Mouse (Mus musculus): ENCODE measurements at regions not wholly inside any gene's neighbourhood (a gene's known extent, or its start where the extent isn't known, plus 50 kb on each side); places are given as distances from the start of the nearest gene placed in this dataset.

- Histone ChIP-seq H3K9ac (replicated peaks; ENCODE audit: low read depth, low read length) (no peak overlapping the region), H3K27ac (ENCODE audit: low read depth, low read length) (no peak overlapping the region), H3K4me2 (ENCODE audit: low read depth, low read length) (no peak overlapping the region), H3K4me1 (ENCODE audit: control insufficient read depth, insufficient read depth, low read length) (no peaks in the 10 kb centered on the region), H3K4me3 (ENCODE audit: low read depth, low read length) (no peak overlapping the region), H3K36me3 (ENCODE audit: control insufficient read depth, insufficient read depth, low read length) (no peaks in the 10 kb centered on the region), H3K27me3 (ENCODE audit: control insufficient read depth, insufficient read depth, low read length) (no peaks in the 10 kb centered on the region), H3K9me3 (ENCODE audit: control insufficient read depth, low read length) (no peaks in the 10 kb centered on the region)
- ATAC-seq (ENCODE audit: low read depth) = no peak
- 93% methylated on average over 1 of the region's 1 CpGs for WGBS
Measured at GRCm38 (mm10) chr9:79140970-79141369, 525.6 kb downstream of the Cd109 start.

- Histone ChIP-seq H3K9ac (replicated peaks; ENCODE audit: low read depth, low read length) (no peak overlapping the region), H3K9me3 (ENCODE audit: control insufficient read depth, low read length) (no peaks in the 10 kb centered on the region), H3K4me1 (ENCODE audit: control insufficient read depth, insufficient read depth, low read length) (no peaks in the 10 kb centered on the region), H3K4me2 (ENCODE audit: low read depth, low read length) (no peak overlapping the region), H3K36me3 (ENCODE audit: control insufficient read depth, insufficient read depth, low read length) (no peaks in the 10 kb centered on the region), H3K4me3 (ENCODE audit: low read depth, low read length) (no peak overlapping the region), H3K27ac (ENCODE audit: low read depth, low read length) (no peak overlapping the region), H3K27me3 (ENCODE audit: control insufficient read depth, insufficient read depth, low read length) (no peaks in the 10 kb centered on the region)
- no peak for ATAC-seq (ENCODE audit: low read depth)
- 85% methylated on average over 3 of the region's 3 CpGs for WGBS
Measured at GRCm38 (mm10) chr9:79146004-79146403, 530.7 kb downstream of the Cd109 start.

- no peaks in the 10 kb centered on the region for H3K9me3 ChIP-seq (ENCODE audit: control insufficient read depth, low read length)
- 61% methylated on average over 2 of the region's 2 CpGs for WGBS
- H3K36me3 ChIP-seq (ENCODE audit: control insufficient read depth, insufficient read depth, low read length) = no peaks in the 10 kb centered on the region
- H3K4me3 ChIP-seq (ENCODE audit: low read depth, low read length) = no peak overlapping the region
- no peak for ATAC-seq (ENCODE audit: low read depth)
- no peak overlapping the region for H3K27ac ChIP-seq (ENCODE audit: low read depth, low read length)
- no peaks in the 10 kb centered on the region for H3K4me1 ChIP-seq (ENCODE audit: control insufficient read depth, insufficient read depth, low read length)
- no peak overlapping the region for H3K9ac ChIP-seq (replicated peaks; ENCODE audit: low read depth, low read length)
- H3K27me3 ChIP-seq (ENCODE audit: control insufficient read depth, insufficient read depth, low read length) = no peaks in the 10 kb centered on the region
- no peak overlapping the region for H3K4me2 ChIP-seq (ENCODE audit: low read depth, low read length)
Measured at GRCm38 (mm10) chr9:79165596-79165995, 550.2 kb downstream of the Cd109 start.

- Histone ChIP-seq H3K9ac (replicated peaks; ENCODE audit: low read depth, low read length) (no peak overlapping the region), H3K4me3 (ENCODE audit: low read depth, low read length) (no peak overlapping the region), H3K36me3 (ENCODE audit: control insufficient read depth, insufficient read depth, low read length) (no peaks in the 10 kb centered on the region), H3K4me2 (ENCODE audit: low read depth, low read length) (no peak overlapping the region), H3K27me3 (ENCODE audit: control insufficient read depth, insufficient read depth, low read length) (no peaks in the 10 kb centered on the region), H3K27ac (ENCODE audit: low read depth, low read length) (no peak overlapping the region), H3K4me1 (ENCODE audit: control insufficient read depth, insufficient read depth, low read length) (no peaks in the 10 kb centered on the region), H3K9me3 (ENCODE audit: control insufficient read depth, low read length) (no peaks in the 10 kb centered on the region)
- no peak for ATAC-seq (ENCODE audit: low read depth)
Measured at GRCm38 (mm10) chr9:79173036-79173435, 545.6 kb downstream of the Col12a1 start.

- no peak overlapping the region for H3K27ac ChIP-seq (ENCODE audit: low read depth, low read length)
- H3K4me2 ChIP-seq (ENCODE audit: low read depth, low read length) = no peak overlapping the region
- H3K27me3 ChIP-seq (ENCODE audit: control insufficient read depth, insufficient read depth, low read length) = no peaks in the 10 kb centered on the region
- H3K4me3 ChIP-seq (ENCODE audit: low read depth, low read length) = no peak overlapping the region
- no peaks in the 10 kb centered on the region for H3K4me1 ChIP-seq (ENCODE audit: control insufficient read depth, insufficient read depth, low read length)
- H3K36me3 ChIP-seq (ENCODE audit: control insufficient read depth, insufficient read depth, low read length) = no peaks in the 10 kb centered on the region
- H3K9me3 ChIP-seq (ENCODE audit: control insufficient read depth, low read length) = no peaks in the 10 kb centered on the region
- 77% methylated on average over 2 of the region's 2 CpGs for WGBS
- H3K9ac ChIP-seq (replicated peaks; ENCODE audit: low read depth, low read length) = no peak overlapping the region
- no peak for ATAC-seq (ENCODE audit: low read depth)
Measured at GRCm38 (mm10) chr9:79179954-79180353, 538.7 kb downstream of the Col12a1 start.

- Histone ChIP-seq H3K4me1 (ENCODE audit: control insufficient read depth, insufficient read depth, low read length) (no peaks in the 10 kb centered on the region), H3K27me3 (ENCODE audit: control insufficient read depth, insufficient read depth, low read length) (no peaks in the 10 kb centered on the region), H3K27ac (ENCODE audit: low read depth, low read length) (no peak overlapping the region), H3K4me3 (ENCODE audit: low read depth, low read length) (no peak overlapping the region), H3K9me3 (ENCODE audit: control insufficient read depth, low read length) (no peaks in the 10 kb centered on the region), H3K4me2 (ENCODE audit: low read depth, low read length) (no peak overlapping the region), H3K36me3 (ENCODE audit: control insufficient read depth, insufficient read depth, low read length) (no peaks in the 10 kb centered on the region), H3K9ac (replicated peaks; ENCODE audit: low read depth, low read length) (no peak overlapping the region)
- WGBS = 93% methylated on average over 2 of the region's 2 CpGs
- no peak for ATAC-seq (ENCODE audit: low read depth)
Measured at GRCm38 (mm10) chr9:79195420-79195819, 523.2 kb downstream of the Col12a1 start.

GRCm38 (mm10) chr9:79201755-79202154 lies 516.9 kb downstream of the Col12a1 start:
- no peak overlapping the region for H3K9ac ChIP-seq (replicated peaks; ENCODE audit: low read depth, low read length)
- no peaks in the 10 kb centered on the region for H3K27me3 ChIP-seq (ENCODE audit: control insufficient read depth, insufficient read depth, low read length)
- no peak overlapping the region for H3K27ac ChIP-seq (ENCODE audit: low read depth, low read length)
- no peaks in the 10 kb centered on the region for H3K36me3 ChIP-seq (ENCODE audit: control insufficient read depth, insufficient read depth, low read length)
- no peaks in the 10 kb centered on the region for H3K9me3 ChIP-seq (ENCODE audit: control insufficient read depth, low read length)
- WGBS = 83% methylated on average over 3 of the region's 3 CpGs
- no peaks in the 10 kb centered on the region for H3K4me1 ChIP-seq (ENCODE audit: control insufficient read depth, insufficient read depth, low read length)
- H3K4me2 ChIP-seq (ENCODE audit: low read depth, low read length) = no peak overlapping the region
- H3K4me3 ChIP-seq (ENCODE audit: low read depth, low read length) = no peak overlapping the region
- no peak for ATAC-seq (ENCODE audit: low read depth)

- no peak for ATAC-seq (ENCODE audit: low read depth)
- Histone ChIP-seq H3K27me3 (ENCODE audit: control insufficient read depth, insufficient read depth, low read length) (no peaks in the 10 kb centered on the region), H3K4me1 (ENCODE audit: control insufficient read depth, insufficient read depth, low read length) (no peaks in the 10 kb centered on the region), H3K9me3 (ENCODE audit: control insufficient read depth, low read length) (no peaks in the 10 kb centered on the region), H3K4me2 (ENCODE audit: low read depth, low read length) (no peak overlapping the region), H3K36me3 (ENCODE audit: control insufficient read depth, insufficient read depth, low read length) (no peaks in the 10 kb centered on the region), H3K27ac (ENCODE audit: low read depth, low read length) (no peak overlapping the region), H3K4me3 (ENCODE audit: low read depth, low read length) (no peak overlapping the region), H3K9ac (replicated peaks; ENCODE audit: low read depth, low read length) (no peak overlapping the region)
- 69% methylated on average over 6 of the region's 6 CpGs for WGBS
Measured at GRCm38 (mm10) chr9:79213364-79213763, 505.3 kb downstream of the Col12a1 start.

GRCm38 (mm10) chr9:79215986-79216385 lies 502.6 kb downstream of the Col12a1 start:
- Histone ChIP-seq H3K27ac (ENCODE audit: low read depth, low read length) (no peak overlapping the region), H3K4me3 (ENCODE audit: low read depth, low read length) (no peak overlapping the region), H3K9ac (replicated peaks; ENCODE audit: low read depth, low read length) (no peak overlapping the region), H3K4me1 (ENCODE audit: control insufficient read depth, insufficient read depth, low read length) (no peaks in the 10 kb centered on the region), H3K27me3 (ENCODE audit: control insufficient read depth, insufficient read depth, low read length) (no peaks in the 10 kb centered on the region), H3K9me3 (ENCODE audit: control insufficient read depth, low read length) (no peaks in the 10 kb centered on the region), H3K36me3 (ENCODE audit: control insufficient read depth, insufficient read depth, low read length) (no peaks in the 10 kb centered on the region), H3K4me2 (ENCODE audit: low read depth, low read length) (no peak overlapping the region)
- no peak for ATAC-seq (ENCODE audit: low read depth)
- 65% methylated on average over 3 of the region's 3 CpGs for WGBS

- 79% methylated on average over 2 of the region's 2 CpGs for WGBS
- Histone ChIP-seq H3K9me3 (ENCODE audit: control insufficient read depth, low read length) (no peaks in the 10 kb centered on the region), H3K36me3 (ENCODE audit: control insufficient read depth, insufficient read depth, low read length) (no peaks in the 10 kb centered on the region), H3K4me1 (ENCODE audit: control insufficient read depth, insufficient read depth, low read length) (no peaks in the 10 kb centered on the region), H3K4me2 (ENCODE audit: low read depth, low read length) (no peak overlapping the region), H3K27ac (ENCODE audit: low read depth, low read length) (no peak overlapping the region), H3K9ac (replicated peaks; ENCODE audit: low read depth, low read length) (no peak overlapping the region), H3K4me3 (ENCODE audit: low read depth, low read length) (no peak overlapping the region), H3K27me3 (ENCODE audit: control insufficient read depth, insufficient read depth, low read length) (no peaks in the 10 kb centered on the region)
- ATAC-seq (ENCODE audit: low read depth) = no peak
Measured at GRCm38 (mm10) chr9:79216432-79216831, 502.2 kb downstream of the Col12a1 start.
